Mouse (Mus musculus): ENCODE data around the gene Phf20.

The Phf20 gene

DNA sequence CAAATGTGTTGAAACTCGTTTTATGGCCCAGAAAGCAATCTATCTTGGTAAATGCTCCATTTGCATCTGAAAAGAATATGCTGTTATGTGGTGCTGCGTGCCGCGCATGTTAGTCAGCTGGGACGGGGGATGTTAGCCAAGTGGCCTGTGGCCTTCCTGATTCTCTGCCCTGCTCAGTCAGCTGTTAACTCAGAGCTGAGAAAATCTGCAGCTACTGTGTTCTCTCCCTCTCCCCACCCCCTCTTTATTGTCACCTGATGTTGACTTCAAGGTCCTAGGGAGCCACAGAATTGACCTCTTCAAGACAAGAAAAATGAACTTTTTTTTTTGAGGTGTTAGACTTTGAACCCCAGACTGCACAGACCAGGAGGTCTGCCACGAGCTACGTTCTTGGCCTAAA lies 159.8 kb downstream of the Phf20 start:
- no peak for ATAC-seq (ENCODE audit: insufficient number of reproducible peaks, low FRiP score, low TSS enrichment)

Data from cerebellum, adult (tissue).